Mouse (Mus musculus): ENCODE measurements around the gene Map4k4. TPM values are rescaled to one million over a fixed set of nuclear protein-coding genes. Genes with fewer than 3 reads are reported as not detected.
A peak's percentile ranks its signal among the peaks of the same experiment; 100 is the strongest.

The Map4k4 gene
- total RNA-seq, 2 experiments from 2014 or later, result 146 to 166 TPM

DNA sequence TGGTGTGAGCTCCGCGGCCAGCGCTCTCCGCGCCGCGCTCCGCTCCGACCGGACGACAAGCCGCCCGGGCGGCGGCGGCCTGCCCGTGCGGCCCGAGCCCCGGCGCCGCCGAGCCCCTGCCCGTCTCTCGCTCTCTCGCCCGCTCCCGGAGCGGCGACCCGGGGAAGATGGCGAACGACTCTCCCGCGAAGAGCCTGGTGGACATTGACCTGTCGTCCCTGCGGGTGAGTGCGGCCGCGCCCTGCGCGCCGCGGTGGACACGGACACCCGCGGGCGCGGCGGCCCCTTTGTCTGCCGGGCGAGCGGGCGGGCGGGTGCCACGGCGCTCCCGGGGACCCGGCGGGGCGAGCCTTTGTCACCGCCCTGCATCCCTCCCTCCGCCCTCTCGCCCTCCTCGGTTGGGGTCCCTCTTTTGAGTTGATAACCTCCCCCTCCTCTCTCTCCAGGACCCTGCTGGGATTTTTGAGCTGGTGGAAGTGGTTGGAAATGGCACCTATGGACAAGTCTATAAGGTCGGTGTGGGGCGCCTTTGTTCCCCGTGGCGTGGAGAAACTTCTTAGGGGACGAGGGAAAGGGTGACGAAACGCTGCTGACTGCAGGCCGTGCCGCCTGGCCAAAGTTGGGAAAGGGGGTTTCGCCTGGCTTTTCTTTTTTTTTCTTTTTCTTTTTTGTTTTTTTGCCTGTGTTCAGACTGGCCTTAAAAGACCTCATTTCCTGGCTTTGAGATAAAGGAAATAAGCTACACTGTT is 524 bp downstream of the Map4k4 start:
- peak; percentile 58 to 64 for DNase-seq

DNA sequence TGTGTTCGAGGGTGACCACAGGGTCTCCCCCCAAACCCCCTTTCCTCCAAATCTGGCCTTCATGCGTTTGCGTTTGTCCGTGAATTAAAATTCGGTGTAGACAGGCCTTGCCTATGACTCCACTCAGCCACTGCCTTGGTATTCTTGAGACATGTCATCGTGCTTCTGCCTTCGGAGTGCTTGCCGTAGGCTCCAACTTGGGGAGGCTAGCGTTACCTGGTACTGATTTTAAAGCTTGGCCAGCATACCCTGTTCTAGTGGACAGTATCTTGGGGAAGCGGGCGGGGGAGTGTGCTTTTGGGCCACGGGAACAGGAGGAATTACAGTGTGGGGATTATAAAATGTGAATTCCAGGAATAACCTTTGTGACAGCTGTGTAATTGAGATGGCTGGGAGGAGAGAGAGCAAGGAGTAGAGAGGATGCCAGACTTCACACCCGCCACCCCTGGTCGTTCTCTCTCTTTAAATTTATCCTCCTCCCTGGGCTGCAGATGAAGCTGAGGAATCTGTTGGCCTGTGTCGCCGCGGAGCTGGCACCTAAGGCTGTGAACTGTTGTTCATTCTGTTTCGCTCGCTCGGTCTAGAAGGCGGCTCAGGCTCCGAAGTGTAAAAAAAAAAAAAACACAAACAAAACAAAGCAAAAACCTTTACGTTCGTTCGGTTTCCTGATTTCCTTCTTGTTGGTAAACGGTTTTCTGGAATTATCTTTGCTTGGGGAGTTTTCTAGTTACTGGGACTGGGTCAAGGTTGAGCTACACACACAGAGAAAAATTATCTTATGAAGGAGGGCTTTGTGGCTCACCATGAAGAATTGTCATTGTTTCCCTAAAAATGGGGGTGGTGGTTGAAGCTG is 1.4 kb downstream of the Map4k4 start:
- DNase-seq, result peak in 1 of 2 experiments; percentile 42

DNA sequence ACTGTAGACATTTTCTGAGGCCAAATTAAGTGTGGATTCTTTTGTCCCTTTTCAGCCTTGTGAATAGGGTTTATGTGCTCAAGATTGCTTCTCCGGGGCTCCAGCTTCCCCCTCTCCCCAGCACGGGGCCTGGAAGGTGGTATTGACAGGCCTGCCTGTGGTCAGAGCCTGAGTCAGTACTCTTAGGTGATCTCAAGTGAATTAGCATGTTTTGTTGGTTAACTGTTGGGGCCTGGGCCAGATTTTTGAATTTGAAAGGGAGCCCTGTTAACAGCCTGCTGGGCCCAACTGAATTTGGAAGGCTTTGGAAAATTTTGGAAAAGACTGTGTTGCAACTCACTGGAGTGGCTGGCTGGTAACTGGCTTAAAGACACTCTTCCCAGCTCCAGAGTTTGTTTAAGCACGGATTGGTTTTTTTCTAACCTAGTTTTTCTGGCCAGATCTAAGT is 2.0 kb downstream of the Map4k4 start:
- peak; percentile 59 to 63 for DNase-seq

DNA sequence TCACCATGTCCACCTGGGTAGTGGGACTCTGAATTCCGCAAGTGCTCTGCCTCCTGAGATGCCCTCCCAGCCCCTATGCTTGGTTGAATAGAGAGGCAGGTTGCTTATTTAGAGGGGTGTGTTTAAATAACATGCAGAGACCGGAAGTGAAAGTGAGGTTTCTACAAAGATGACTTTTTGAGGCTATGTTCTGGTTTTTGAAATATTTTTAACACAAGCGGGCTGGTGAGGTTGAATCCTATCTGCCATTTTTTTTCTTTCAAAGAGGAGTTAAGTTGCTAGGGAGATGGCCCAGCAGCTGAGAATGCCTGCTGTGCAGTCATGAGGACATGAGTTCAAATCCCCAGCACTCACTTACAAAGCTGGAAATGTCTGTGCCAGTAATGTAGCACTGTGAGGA is 4.0 kb downstream of the Map4k4 start:
- DNase-seq, result no peak

DNA sequence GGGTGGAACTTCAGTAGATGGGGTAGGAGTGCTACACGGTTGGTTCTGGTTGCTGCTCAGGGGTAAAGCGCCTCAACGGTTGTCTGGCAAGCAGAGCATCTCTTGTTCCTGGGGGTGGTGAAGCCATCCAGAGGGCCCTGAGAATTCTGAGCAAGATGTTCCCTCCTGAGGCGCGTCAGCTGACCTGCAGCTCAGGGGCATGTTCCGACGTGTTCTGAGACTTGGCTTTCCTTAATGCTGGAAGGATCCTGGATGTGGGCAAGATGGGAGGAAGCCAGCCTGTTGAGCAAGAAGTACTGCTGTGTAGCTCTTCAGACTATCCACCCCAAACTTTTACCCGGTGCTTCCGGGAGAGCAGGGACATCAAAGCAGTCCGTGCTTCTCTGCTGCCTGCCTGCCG is 6.2 kb downstream of the Map4k4 start:
- no peak for DNase-seq

DNA sequence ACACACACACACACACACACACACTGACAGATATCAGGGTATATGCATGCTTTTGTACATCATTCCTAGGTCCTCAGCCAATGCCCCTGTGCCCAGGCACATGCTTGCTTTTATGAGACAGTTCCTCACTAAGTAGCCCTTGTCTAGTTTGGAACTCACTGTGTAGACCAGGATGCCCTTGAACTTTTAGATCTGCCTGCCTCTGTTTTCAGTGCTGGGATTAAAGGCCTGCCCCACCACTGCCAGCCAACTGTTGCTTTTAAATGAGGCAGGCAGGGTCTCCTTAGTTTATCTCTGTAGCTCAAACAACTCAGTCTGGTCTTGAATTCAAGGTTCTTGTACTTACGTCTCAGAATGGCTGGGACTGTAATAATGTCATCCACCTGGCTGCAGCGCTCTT is 8.3 kb downstream of the Map4k4 start:
- DNase-seq, result no peak

DNA sequence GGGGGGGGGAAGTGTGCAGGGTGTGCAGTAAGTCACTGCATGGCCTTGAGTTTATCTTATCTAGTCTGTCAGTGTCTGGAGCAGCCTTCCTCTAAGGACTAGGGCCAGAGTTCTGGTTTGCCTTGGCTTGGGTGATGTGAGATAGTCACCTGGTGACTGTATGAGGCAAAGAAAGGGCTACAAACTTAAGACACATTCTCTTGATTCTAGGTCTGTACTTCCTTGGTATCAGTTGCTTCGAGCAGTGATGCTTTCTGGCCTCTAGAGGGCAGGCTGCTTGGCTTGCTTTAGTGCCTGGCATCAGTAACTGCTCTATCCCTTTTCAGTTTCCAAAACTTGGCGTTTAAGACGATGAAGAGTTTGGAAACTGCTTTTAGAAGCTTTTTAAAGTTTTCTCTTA is 10.7 kb downstream of the Map4k4 start:
- DNase-seq, result no peak

DNA sequence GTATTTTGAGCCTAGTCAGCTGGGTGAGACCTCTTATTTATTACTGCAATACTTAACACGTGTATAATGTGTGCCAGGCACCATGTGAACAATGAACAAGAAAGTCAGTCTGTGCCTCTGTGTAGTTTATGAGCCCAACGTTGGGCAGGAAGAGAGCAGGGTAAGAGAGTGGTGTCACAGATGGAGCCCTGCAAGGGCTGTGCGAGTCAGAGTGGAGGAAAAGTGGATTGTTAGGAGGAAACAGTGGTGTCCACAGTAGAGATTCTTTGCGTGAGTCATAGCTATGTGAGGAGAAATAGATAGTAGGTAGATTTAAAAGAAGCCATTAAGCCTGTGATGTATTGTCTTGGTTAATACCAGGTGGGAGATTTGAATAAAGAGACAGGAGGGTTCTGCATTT is 12.5 kb downstream of the Map4k4 start:
- DNase-seq, result no peak

DNA sequence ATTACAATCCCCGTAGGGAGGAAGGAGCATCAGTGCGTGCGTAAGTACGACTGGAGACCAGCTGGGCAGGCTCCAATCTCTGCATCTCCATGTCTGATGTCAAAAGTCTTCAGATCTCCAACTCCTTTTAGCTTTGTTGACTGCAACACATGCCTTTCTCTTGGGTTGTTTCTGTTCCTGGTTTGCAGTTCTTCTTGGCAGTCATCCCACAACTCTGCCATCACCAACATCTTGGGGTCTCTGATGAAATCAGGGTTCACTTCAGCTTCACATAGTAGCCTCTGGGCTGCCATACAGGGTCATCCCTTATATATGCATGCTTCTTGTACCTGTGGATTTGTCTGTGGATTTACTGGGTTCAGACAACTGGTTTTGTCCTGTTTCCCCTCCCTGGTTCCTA is 15.4 kb downstream of the Map4k4 start:
- DNase-seq, result no peak

DNA sequence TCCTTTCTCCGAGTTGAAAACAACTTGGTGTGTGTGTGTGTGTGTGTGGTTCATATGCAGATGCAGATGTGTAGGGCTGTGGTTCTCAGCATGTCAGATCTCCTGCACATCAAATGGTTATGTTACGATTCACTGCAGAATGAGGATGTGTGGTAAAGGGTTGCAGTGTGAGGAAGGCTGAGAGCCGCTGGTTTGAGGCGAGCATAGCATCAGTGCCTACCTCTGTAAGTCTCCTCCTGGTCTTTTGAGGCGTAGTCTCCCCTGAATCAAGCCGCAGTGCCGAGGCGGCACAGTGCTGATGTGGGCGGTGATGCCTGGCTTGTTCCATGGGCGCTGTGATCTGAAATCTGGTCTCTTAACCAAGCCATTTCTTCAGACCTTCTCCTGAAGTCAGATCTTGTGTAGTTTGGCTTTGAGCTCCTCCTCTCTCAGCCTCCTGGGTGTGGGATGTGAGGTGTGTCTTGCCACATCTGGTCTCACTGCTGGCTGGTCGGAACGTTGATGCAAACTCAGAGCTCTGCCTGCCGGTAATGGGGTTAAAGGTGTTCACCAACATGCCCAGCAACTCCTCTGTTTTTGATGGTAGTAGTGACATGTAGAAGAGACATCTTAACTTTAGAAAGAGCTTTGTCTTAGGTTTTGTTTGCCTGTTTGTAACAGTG is 17.3 kb downstream of the Map4k4 start:
- DNase-seq, result no peak

DNA sequence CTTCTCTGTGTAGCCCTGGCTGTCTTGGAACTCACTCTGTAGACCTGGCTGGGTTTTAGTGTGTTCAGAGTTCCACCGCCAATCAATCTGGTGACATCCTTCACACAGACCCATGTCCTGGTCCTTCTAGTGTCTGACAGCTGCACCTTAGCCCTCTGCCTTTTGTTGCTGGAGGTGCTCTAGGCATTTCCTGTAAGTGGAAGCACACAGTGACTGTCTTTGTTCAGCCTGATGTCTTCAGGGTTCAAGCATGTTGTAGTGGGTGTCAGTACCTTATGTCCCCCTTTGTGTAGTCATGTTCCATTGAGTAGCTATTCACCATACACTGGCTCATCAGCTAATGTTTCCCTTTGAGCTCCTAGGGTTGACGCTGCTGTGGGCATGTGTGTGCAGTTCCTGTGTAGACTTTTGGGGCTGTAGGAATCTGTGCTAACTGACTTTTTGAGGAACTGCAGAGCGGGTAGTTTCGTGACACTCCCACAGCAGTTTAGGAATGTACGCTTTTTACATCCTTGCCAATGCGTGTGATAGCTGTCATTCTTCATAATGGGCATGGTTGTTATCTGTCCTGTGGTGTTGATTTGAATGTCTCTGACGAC is 17.9 kb downstream of the Map4k4 start:
- no peak for DNase-seq

DNA sequence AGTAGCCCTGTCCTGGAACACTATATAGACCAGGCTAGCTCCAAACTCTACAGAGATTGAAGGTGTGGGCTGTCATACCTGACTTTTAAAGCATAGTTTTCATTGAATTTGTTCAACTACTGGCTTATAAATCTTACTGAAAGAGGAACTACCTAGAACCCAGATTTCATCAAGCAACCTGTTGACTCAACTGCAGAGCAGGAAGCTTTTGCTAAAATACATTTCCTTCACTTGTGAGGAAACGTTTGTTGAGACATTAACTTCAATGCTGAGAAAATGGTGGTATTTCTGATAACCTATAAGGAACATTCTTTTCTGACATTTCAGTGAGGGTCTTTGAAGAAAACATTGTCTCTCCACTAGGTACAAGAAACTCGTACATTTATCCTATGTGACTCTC is 19.9 kb downstream of the Map4k4 start:
- no peak for DNase-seq

DNA sequence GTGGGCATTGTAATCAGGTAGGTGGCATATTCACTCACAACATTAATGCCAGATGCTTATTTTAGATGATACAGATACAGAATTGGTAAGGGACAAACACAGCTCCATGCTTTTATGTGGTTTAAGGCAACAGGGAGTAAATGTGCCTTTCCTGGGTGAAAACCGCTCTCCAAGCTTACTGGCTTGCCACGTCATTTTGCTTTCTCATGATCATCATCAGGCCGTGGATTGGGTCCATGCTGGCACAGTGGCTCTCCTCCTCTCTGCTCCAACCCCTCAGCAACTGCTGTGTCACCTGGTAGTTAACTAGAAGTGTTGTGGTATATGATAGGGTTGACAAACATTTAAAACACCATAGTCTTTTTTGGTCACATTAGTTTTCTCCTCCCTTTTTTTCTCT is 21.3 kb downstream of the Map4k4 start:
- DNase-seq, result no peak

DNA sequence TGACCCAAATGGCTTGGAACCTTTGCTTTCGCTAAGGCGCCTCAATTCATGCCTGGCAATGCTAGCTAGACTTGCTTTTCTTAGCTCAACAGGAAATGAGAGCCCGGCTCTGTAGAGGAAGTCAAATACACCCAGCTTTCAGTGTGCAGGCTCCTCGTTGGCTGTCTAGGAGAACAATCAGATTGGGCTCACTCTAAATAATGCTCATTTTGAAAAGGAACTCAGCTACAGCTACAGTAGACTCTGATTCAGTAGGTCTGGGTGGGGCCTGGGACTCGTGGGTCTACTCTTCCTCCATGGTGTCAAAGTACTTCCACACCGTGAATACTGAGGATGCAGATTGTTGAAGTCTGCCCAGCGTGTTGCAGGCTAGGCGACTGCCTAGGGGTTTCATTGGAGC is 22.0 kb downstream of the Map4k4 start:
- no peak for DNase-seq

DNA sequence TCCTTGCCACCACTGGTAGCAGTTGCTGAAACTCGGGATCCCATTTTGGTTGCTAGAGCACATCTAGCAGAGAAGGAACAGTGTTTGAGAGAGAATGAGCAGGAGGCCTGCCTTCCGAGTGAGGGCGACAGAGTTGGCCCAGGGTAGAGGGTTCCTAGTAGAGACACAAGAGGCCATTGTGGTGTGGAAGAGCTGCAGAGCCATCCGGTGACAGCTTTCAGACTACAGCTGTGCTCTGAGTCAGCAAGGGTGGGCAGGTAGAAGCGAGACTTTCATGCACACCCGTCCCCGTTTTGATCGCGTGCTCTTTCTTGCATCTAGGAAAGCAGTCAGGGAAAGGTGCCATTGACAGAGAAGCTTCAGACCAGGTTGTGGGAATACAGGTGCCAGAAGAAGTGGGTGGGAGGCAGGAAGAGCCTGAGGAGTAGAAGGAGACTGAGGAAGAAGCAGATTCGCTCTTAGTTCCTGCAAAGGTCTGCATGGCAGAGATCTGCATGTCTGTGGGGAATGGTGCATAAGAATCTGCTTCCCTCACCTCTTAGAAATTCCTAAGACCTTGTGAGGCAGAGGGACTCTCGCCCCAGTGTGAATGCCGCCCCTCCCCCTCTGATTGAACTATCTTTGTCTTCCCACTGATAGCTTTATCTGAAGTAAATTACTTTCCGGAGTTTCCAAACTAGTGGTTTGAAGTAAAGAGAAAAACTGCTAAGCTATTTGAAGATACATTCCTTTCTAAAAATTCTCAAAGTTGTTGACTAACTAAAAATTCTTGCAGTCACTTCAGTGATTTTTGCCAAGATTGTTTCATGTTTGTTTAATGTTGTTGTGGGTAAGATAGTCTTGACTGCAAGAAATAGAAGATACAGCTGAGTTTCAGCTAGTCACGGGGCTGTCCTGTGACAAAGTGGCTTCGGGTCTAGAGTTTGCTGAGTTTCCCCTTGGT is 23.0 kb downstream of the Map4k4 start:
- DNase-seq, result peak in 1 of 2 experiments; percentile 40

DNA sequence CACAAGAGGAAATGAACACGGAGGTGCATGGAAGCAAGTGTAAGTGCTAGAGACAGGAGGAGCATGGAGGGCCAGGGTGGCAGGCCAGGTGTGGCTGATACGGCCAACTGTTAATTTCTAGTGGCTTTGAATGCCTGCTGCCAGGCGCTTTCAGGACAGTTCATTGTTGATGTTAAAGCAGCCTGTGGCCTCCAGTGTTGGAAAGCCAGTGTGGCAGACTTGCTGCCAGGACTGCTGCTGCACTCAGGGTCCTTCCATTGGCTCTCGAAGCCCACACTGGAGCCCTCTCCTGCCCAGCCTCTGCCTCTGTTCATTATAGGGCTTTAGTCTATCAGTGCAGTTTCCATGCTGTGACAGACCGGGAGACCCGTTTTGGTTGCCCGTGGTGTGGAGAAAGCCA is 30.3 kb downstream of the Map4k4 start:
- DNase-seq, result no peak

DNA sequence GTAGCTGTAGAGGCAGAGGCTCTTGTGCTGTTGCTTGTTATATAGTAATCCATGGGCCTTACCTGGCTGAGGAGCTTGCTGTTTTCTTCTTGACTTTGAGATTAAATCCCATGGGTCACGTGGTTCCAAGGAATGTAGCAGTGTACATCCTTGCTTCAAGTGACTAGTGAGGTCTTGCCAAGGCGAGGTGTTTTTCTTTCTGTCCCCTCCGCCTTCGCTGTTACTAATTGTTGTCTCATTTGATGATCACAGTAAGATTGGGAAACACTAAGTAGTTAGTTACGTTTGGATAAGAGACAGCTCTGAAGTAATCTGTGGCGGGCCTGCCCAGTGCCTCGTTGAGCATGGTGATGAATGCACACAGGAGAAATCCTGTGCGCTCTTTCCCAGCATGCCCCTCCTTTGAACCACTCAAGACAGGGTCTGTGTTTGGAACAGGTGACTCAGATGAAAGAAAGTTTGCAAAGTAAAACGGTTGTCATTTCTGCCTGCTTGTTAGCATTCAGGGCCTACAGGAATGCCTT is 31.6 kb downstream of the Map4k4 start:
- no peak for DNase-seq

DNA sequence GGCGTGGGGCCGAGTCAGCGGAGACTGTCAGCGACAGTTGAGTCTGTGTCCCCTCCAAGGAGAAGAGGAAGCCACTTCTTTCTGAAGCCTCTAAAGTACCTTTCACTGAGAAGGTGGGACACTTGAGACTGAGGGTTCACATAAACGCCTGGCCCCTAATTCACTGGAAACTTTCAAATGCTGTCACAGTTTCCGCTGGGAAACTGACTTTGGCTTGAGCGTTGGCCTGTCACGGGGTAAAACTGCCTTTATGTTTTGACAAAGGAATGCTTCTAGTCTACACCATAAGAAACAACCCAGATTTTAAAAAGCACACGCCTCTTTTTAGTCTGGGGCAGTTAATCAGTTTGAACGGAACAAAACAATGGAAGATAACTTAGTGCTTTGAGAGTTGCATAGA is 32.2 kb downstream of the Map4k4 start:
- DNase-seq, result no peak

DNA sequence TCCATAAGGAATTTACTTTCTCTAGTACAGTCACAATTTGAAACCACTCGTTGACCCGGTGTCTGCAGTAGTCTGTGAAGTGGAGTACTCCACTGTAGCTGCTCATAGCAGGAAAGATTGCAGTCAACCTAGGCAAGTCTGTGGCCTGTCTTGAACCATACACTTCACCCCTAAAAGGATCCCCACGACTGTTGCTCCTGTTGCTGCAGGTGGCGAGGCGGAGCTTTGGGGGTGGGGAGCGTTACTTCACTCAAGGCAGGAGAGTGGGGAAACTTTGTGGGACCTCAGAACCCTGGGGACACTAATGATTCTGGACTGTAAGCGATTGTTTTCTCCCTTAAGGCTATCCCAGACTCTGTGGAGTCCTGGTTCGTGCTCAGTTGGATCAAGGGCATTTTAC is 34.2 kb downstream of the Map4k4 start:
- DNase-seq, result no peak

DNA sequence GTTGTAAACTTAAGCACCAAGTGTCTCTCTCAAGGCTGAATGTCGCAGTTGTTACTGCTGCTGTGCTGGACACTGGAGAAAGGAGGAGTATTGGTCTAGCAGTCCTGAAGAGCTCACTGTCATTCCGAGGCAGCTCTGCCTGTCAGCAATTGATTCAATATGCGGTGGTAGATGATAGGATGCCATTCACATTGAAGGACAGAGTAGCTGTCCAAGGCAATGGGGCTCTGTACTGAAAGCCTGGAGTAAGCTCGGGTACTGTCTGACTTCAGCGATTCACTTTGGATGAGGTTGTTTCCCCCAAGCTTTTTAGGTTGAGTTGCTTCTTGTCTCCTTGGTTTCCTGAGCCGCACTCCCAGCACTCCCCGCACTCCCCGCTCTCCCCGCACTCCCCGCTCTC is 34.9 kb downstream of the Map4k4 start:
- DNase-seq, result no peak

DNA sequence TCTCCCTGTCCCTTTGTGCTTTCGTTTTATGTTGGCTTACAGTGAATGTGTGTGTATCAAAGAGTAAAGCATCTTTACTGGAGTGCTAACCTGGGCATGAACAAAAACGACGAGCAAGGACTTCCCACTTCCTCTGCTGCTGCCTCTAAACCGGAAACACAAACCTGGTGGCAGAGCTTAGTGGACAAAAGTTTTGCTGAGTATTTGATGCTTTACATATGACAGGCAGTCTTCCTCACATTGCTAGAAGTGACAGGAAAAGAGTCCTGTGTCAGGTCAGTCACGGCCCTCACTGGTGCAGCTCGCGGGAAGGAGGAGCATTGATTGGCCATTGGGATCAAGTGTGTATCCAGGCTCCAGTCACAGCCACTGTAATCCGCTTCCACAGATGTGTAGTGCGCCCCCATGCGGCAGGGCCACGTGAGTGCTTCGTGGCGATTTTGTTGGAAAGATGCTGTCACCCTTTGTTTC is 35.7 kb downstream of the Map4k4 start:
- DNase-seq, result peak; percentile 79 to 84

Data from layer of hippocampus, postnatal 36 days (tissue).